13 mouse cellular contexts compared by ENCODE assay signal in the genomic region with DNA sequence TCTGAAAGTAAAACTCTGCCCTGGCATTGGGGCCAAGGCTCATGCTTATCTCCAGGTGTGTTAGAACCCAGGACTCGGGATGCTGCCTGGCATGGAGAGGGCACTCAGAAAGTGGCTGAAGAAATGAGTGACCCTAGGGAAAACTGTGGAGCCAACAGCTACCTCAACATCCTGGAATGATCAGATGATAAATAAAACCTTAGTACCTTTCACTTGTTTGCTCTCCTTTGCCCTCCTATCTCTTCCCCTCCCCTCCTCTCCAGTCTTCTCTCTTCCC.
DNase-seq lines count a peak whose midpoint lies in the region; ATAC-seq lines count a peak whose summit lies in the region.
"Had no signal": no experiment of that assay in that cellular context is flagged by ENCODE, and none has a peak within 500 bp of the region (broad histone marks: within the 10 kb centered on the region; RNA-seq: fewer than 3 reads in every experiment).

No protein-coding gene starts in this region.

- H3K4me2 ChIP-seq in midbrain, embryonic 11.5 days, result peak overlapping the region; percentile 10; the same call in 1 of the 2 replicates
- no peak overlapping the region; the same call in 1 of the 2 replicates for H3K4me2 ChIP-seq in midbrain, embryonic 14.5 days (ENCODE audit: low read length)
- peak overlapping the region; percentile 32 for H3K4me2 ChIP-seq in forebrain, embryonic 13.5 days
- no peak overlapping the region for H3K4me2 ChIP-seq in hindbrain, embryonic 14.5 days (replicated peaks)
- no peak overlapping the region for H3K4me2 ChIP-seq in neural tube, embryonic 13.5 days
- H3K4me2 ChIP-seq: embryonic facial prominence, embryonic 12.5 days; heart, embryonic 11.5 days; limb, embryonic 13.5 days had no signal

- H3K36me3 ChIP-seq in midbrain, embryonic 11.5 days (ENCODE audit: control insufficient read depth, insufficient read depth, low read length), result no peaks in the 10 kb centered on the region
- H3K36me3 ChIP-seq in midbrain, embryonic 14.5 days (ENCODE audit: control insufficient read depth, insufficient read depth, low read length), result no peaks in the 10 kb centered on the region
- no peaks in the 10 kb centered on the region for H3K36me3 ChIP-seq in forebrain, embryonic 13.5 days (ENCODE audit: poor library complexity, severe bottlenecking)
- no peaks in the 10 kb centered on the region for H3K36me3 ChIP-seq in hindbrain, embryonic 14.5 days (replicated peaks; ENCODE audit: control insufficient read depth, insufficient read depth)
- no peaks in the 10 kb centered on the region for H3K36me3 ChIP-seq in neural tube, embryonic 13.5 days
- H3K36me3 ChIP-seq: embryonic facial prominence, embryonic 12.5 days; limb, embryonic 13.5 days had no signal

- no peak overlapping the region for H3K9ac ChIP-seq in midbrain, embryonic 11.5 days (ENCODE audit: low read length)
- no peak overlapping the region for H3K9ac ChIP-seq in midbrain, embryonic 14.5 days (replicated peaks; ENCODE audit: low read length)
- H3K9ac ChIP-seq in forebrain, embryonic 13.5 days, result no peak overlapping the region
- H3K9ac ChIP-seq in hindbrain, embryonic 14.5 days, result no peak overlapping the region
- no peak overlapping the region for H3K9ac ChIP-seq in neural tube, embryonic 13.5 days
- H3K9ac ChIP-seq: embryonic facial prominence, embryonic 12.5 days; limb, embryonic 13.5 days; liver, embryonic 14.5 days had no signal

- H3K9me3 ChIP-seq in midbrain, embryonic 11.5 days (ENCODE audit: control insufficient read depth, low read length), result no peaks in the 10 kb centered on the region
- no peaks in the 10 kb centered on the region for H3K9me3 ChIP-seq in midbrain, embryonic 14.5 days (ENCODE audit: control insufficient read depth, low read length)
- H3K9me3 ChIP-seq in forebrain, embryonic 13.5 days (replicated peaks), result no peaks in the 10 kb centered on the region
- H3K9me3 ChIP-seq in hindbrain, embryonic 14.5 days (ENCODE audit: control insufficient read depth, low read length), result no peaks in the 10 kb centered on the region
- no peaks in the 10 kb centered on the region for H3K9me3 ChIP-seq in neural tube, embryonic 13.5 days
- H3K9me3 ChIP-seq: embryonic facial prominence, embryonic 12.5 days; limb, embryonic 13.5 days had no signal

- H3K27me3 ChIP-seq in midbrain, embryonic 11.5 days (ENCODE audit: control insufficient read depth, insufficient read depth, low read length), result no peaks in the 10 kb centered on the region
- no peaks in the 10 kb centered on the region for H3K27me3 ChIP-seq in midbrain, embryonic 14.5 days (ENCODE audit: control insufficient read depth, insufficient read depth, low read length)
- H3K27me3 ChIP-seq in forebrain, embryonic 13.5 days, result no peaks in the 10 kb centered on the region
- no peaks in the 10 kb centered on the region for H3K27me3 ChIP-seq in hindbrain, embryonic 14.5 days (ENCODE audit: control insufficient read depth, insufficient read depth, low read length)
- H3K27me3 ChIP-seq in neural tube, embryonic 13.5 days, result no peaks in the 10 kb centered on the region
- H3K27me3 ChIP-seq: embryonic facial prominence, embryonic 12.5 days; limb, embryonic 13.5 days; megakaryocyte, embryonic 14.5 days had no signal

- H3K4me1 ChIP-seq in midbrain, embryonic 11.5 days (ENCODE audit: control insufficient read depth, insufficient read depth, low read length), result peaks cover 31% of the 10 kb centered on the region
- H3K4me1 ChIP-seq in midbrain, embryonic 14.5 days (ENCODE audit: control insufficient read depth, insufficient read depth, low read length), result peaks cover 19% of the 10 kb centered on the region
- peaks cover 33% of the 10 kb centered on the region for H3K4me1 ChIP-seq in forebrain, embryonic 13.5 days
- H3K4me1 ChIP-seq in hindbrain, embryonic 14.5 days (replicated peaks; ENCODE audit: control insufficient read depth, insufficient read depth, low read length), result peaks cover 10% of the 10 kb centered on the region
- peaks cover 17% of the 10 kb centered on the region for H3K4me1 ChIP-seq in neural tube, embryonic 13.5 days (replicated peaks)
- H3K4me1 ChIP-seq: megakaryocyte, embryonic 14.5 days had no signal

- no peak overlapping the region for H3K4me3 ChIP-seq in midbrain, embryonic 11.5 days (ENCODE audit: low read depth, low read length)
- H3K4me3 ChIP-seq in midbrain, embryonic 14.5 days (replicated peaks; ENCODE audit: low read depth, low read length), result no peak overlapping the region
- no peak overlapping the region for H3K4me3 ChIP-seq in forebrain, embryonic 13.5 days
- no peak overlapping the region for H3K4me3 ChIP-seq in hindbrain, embryonic 14.5 days (replicated peaks; ENCODE audit: low read length)
- no peak overlapping the region for H3K4me3 ChIP-seq in neural tube, embryonic 13.5 days
- H3K4me3 ChIP-seq: embryonic facial prominence, embryonic 12.5 days; limb, embryonic 13.5 days; megakaryocyte, embryonic 14.5 days had no signal

- DNase-seq in midbrain, embryonic 11.5 days (ENCODE audit: low spot score, missing footprints), result no peak
- DNase-seq in midbrain, embryonic 14.5 days, result no peak
- DNase-seq in hindbrain, embryonic 14.5 days (ENCODE audit: low spot score), result no peak
- no peak for DNase-seq in urinary bladder, adult 2 months (ENCODE audit: low spot score)
- no peak for DNase-seq in lung, postnatal 36 days

- ATAC-seq in midbrain, embryonic 11.5 days (ENCODE audit: low FRiP score), result peak; percentile 11; the same call in 1 of the 2 replicates
- no peak for ATAC-seq in midbrain, embryonic 14.5 days (ENCODE audit: low FRiP score, low TSS enrichment)
- ATAC-seq in forebrain, embryonic 13.5 days, result no peak; the same call in 1 of the 2 replicates
- peak; percentile 27; the same call in 1 of the 2 replicates for ATAC-seq in hindbrain, embryonic 14.5 days (ENCODE audit: low FRiP score)
- ATAC-seq in neural tube, embryonic 13.5 days (ENCODE audit: low read depth), result peak; percentile 28; the same call in 1 of the 2 replicates
- ATAC-seq: intestine, embryonic 16.5 days had no signal

- peak overlapping the region; percentile 50; the same call in 1 of the 2 replicates for H3K27ac ChIP-seq in midbrain, embryonic 11.5 days (ENCODE audit: low read depth, low read length)
- H3K27ac ChIP-seq in midbrain, embryonic 14.5 days (replicated peaks; ENCODE audit: low read depth, low read length), result no peak overlapping the region
- peak overlapping the region; percentile 69; the same call in 1 of the 2 replicates for H3K27ac ChIP-seq in forebrain, embryonic 13.5 days
- H3K27ac ChIP-seq in hindbrain, embryonic 14.5 days, result no peak overlapping the region
- H3K27ac ChIP-seq in neural tube, embryonic 13.5 days (replicated peaks), result no peak overlapping the region
- H3K27ac ChIP-seq: embryonic facial prominence, embryonic 12.5 days; limb, embryonic 13.5 days; liver, embryonic 14.5 days had no signal

- WGBS in midbrain, embryonic 11.5 days, result 30% methylated on average over 1 of the region's 1 CpGs
- WGBS in midbrain, embryonic 14.5 days, result 6% methylated on average over 1 of the region's 1 CpGs
- 4% methylated on average over 1 of the region's 1 CpGs for WGBS in forebrain, embryonic 13.5 days
- 14% methylated on average over 1 of the region's 1 CpGs for WGBS in hindbrain, embryonic 14.5 days
- WGBS in neural tube, embryonic 13.5 days, result 46% methylated on average over 1 of the region's 1 CpGs

Comparison
In these comparisons a context has a peak if more than half of its experiments do, and no peak if none do; other contexts are left out.
1. ATAC-seq: peak in midbrain, embryonic 11.5 days (single experiment), hindbrain, embryonic 14.5 days (single experiment) and neural tube, embryonic 13.5 days (single experiment); none in midbrain, embryonic 14.5 days (single experiment) and forebrain, embryonic 13.5 days (single experiment).
2. H3K27ac ChIP-seq: peak in midbrain, embryonic 11.5 days (single experiment) and forebrain, embryonic 13.5 days (single experiment); none in midbrain, embryonic 14.5 days (single experiment), hindbrain, embryonic 14.5 days (single experiment) and neural tube, embryonic 13.5 days (single experiment).
3. H3K4me2 ChIP-seq: peak in midbrain, embryonic 11.5 days (single experiment) and forebrain, embryonic 13.5 days (single experiment); none in midbrain, embryonic 14.5 days (single experiment), hindbrain, embryonic 14.5 days (single experiment) and neural tube, embryonic 13.5 days (single experiment).